Mouse (Mus musculus): Measurements from ENCODE around the gene Gabarapl2.

- TF ChIP-seq ZNF384 (IDR thresholded peaks at IDR 0.05; ENCODE audit: low read depth, low read length): peak; percentile 57; the same call in 1 of the 2 replicates
- no peak for TF ChIP-seq ZC3H11A (IDR thresholded peaks at IDR 0.05; ENCODE audit: borderline replicate concordance, low read depth, low read length)
- TF ChIP-seq MAFK (IDR thresholded peaks at IDR 0.05; ENCODE audit: insufficient read depth, low read depth, low read length): no peak
- no peak for TF ChIP-seq CHD2 (IDR thresholded peaks at IDR 0.05; ENCODE audit: low read depth, low read length)
Measured at GRCm38 (mm10) chr8:111933348-111934076, 7.0 kb upstream of the Gabarapl2 start, which contains the start of gene Tmem231.

Measured in ES-E14 (cell line).